Comparison of ENCODE assay signal across 25 mouse cellular contexts in the genomic region with DNA sequence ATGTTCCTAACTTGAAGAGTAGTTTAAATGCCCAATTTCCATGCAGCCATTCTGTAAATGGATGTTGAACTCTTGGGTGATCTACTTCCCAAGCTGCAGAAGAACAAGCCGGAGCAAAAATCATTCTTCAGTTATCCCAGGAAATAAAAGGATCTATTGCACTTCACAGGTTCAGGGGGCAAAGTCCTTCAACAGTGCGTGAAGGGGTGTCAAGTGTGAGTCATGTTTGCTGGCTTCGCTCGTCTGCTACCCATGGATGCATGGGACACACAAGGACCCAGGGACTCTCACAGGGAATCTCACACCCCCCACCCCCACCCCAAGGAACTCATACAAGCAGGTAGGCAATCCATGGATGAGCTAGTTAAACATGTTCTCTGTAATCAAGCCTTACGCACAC. TPM values are rescaled to one million over a fixed set of nuclear protein-coding genes. Genes with fewer than 3 reads are reported as not detected.
DNase-seq lines count a peak whose midpoint lies in the region; ATAC-seq and TF ChIP-seq lines count a peak whose summit lies in the region.
"Had no signal": no experiment of that assay in that cellular context is flagged by ENCODE, and none has a peak within 500 bp of the region (broad histone marks: within the 10 kb centered on the region; RNA-seq: fewer than 3 reads in every experiment).

No protein-coding gene starts in this region.

- H3K27ac ChIP-seq in liver, adult 2 months (replicated peaks; ENCODE audit: insufficient read depth, low read depth, low read length): peak overlapping the region; percentile 66
- no peak overlapping the region for H3K27ac ChIP-seq in liver, embryonic 11.5 days (ENCODE audit: low read depth, low read length)
- H3K27ac ChIP-seq in intestine, embryonic 14.5 days (ENCODE audit: low read depth): no peak overlapping the region
- peak overlapping the region; percentile 64 for H3K27ac ChIP-seq in intestine, embryonic 16.5 days (ENCODE audit: low read length)
- peak overlapping the region; percentile 46 for H3K27ac ChIP-seq in small intestine, adult 2 months (ENCODE audit: insufficient read depth, low read depth, low read length)
- no peak overlapping the region for H3K27ac ChIP-seq in forebrain, embryonic 13.5 days
- H3K27ac ChIP-seq: embryonic facial prominence, embryonic 10.5 days; embryonic facial prominence, embryonic 12.5 days had no signal

- no peak overlapping the region for H3K4me3 ChIP-seq in liver, adult 2 months (ENCODE audit: insufficient read depth, low read depth, low read length)
- H3K4me3 ChIP-seq in liver, embryonic 11.5 days (ENCODE audit: low read depth, low read length): no peak overlapping the region
- H3K4me3 ChIP-seq in intestine, embryonic 14.5 days (ENCODE audit: low read depth, low read length): no peak overlapping the region
- H3K4me3 ChIP-seq in intestine, embryonic 16.5 days (ENCODE audit: low read length): no peak overlapping the region
- no peak overlapping the region for H3K4me3 ChIP-seq in small intestine, adult 2 months (ENCODE audit: low read depth, low read length)
- no peak overlapping the region for H3K4me3 ChIP-seq in forebrain, embryonic 13.5 days
- H3K4me3 ChIP-seq: embryonic facial prominence, embryonic 10.5 days; embryonic facial prominence, embryonic 12.5 days had no signal

- no peak overlapping the region for H3K9ac ChIP-seq in liver, adult 2 months (ENCODE audit: low read depth, low read length)
- H3K9ac ChIP-seq in liver, embryonic 11.5 days (ENCODE audit: low read depth, low read length): no peak overlapping the region
- no peak overlapping the region for H3K9ac ChIP-seq in intestine, embryonic 14.5 days (ENCODE audit: low read length)
- no peak overlapping the region for H3K9ac ChIP-seq in intestine, embryonic 16.5 days (ENCODE audit: low read depth, low read length)
- no peak overlapping the region for H3K9ac ChIP-seq in forebrain, embryonic 13.5 days
- H3K9ac ChIP-seq: embryonic facial prominence, embryonic 12.5 days had no signal

- TF ChIP-seq CTCF in liver, adult 2 months (IDR thresholded peaks at IDR 0.05; ENCODE audit: low read depth, low read length): no peak
- TF ChIP-seq CTCF in small intestine, adult 2 months (IDR thresholded peaks at IDR 0.05; ENCODE audit: extremely low read depth, insufficient read length, insufficient replicate concordance, low read depth, low read length): no peak

- peak; percentile 78 for DNase-seq in liver, adult 2 months (ENCODE audit: extremely low read depth, low read depth, low spot score)
- DNase-seq in liver, embryonic 11.5 days (ENCODE audit: low spot score): no peak
- DNase-seq in intestine, embryonic 14.5 days (ENCODE audit: low spot score): no peak
- DNase-seq in layer of hippocampus, adult 11-12 months (ENCODE audit: low spot score): no peak
- DNase-seq: adrenal gland, adult 8-10 months; adrenal gland, postnatal 14 days; adrenal gland, postnatal 36 days; B cell, adult 2 months; cerebellum, adult 11-12 months; cerebellum, adult 2 months; cerebellum, adult 9-10 months; cerebellum, postnatal 10 days; cerebellum, postnatal 25 days had no signal

- peaks cover 34% of the 10 kb centered on the region for H3K79me2 ChIP-seq in liver, adult 2 months (ENCODE audit: control insufficient read depth, insufficient read depth, low read length)

- H3K4me2 ChIP-seq in liver, embryonic 11.5 days: no peak overlapping the region
- H3K4me2 ChIP-seq in intestine, embryonic 14.5 days (ENCODE audit: low read length): no peak overlapping the region
- H3K4me2 ChIP-seq in intestine, embryonic 16.5 days (ENCODE audit: low read depth, low read length): no peak overlapping the region
- H3K4me2 ChIP-seq in forebrain, embryonic 13.5 days: no peak overlapping the region
- H3K4me2 ChIP-seq: embryonic facial prominence, embryonic 12.5 days had no signal

- H3K27me3 ChIP-seq in liver, adult 2 months (ENCODE audit: control insufficient read depth, insufficient read depth, low read length): no peaks in the 10 kb centered on the region
- H3K27me3 ChIP-seq in liver, embryonic 11.5 days (replicated peaks; ENCODE audit: control insufficient read depth, insufficient read depth, low read length): no peaks in the 10 kb centered on the region
- no peaks in the 10 kb centered on the region for H3K27me3 ChIP-seq in intestine, embryonic 14.5 days (replicated peaks; ENCODE audit: control insufficient read depth, insufficient read depth, low read length)
- no peaks in the 10 kb centered on the region for H3K27me3 ChIP-seq in intestine, embryonic 16.5 days (replicated peaks; ENCODE audit: control insufficient read depth, insufficient read depth, low read length)
- no peaks in the 10 kb centered on the region for H3K27me3 ChIP-seq in small intestine, adult 2 months (ENCODE audit: control insufficient read depth, insufficient read depth, low read length)
- peaks cover 34% of the 10 kb centered on the region for H3K27me3 ChIP-seq in forebrain, embryonic 13.5 days
- H3K27me3 ChIP-seq: CH12.LX; embryonic facial prominence, embryonic 12.5 days had no signal

- H3K9me3 ChIP-seq in liver, embryonic 11.5 days (ENCODE audit: control insufficient read depth, low read length): no peaks in the 10 kb centered on the region
- H3K9me3 ChIP-seq in intestine, embryonic 14.5 days (ENCODE audit: control insufficient read depth, low read length): no peaks in the 10 kb centered on the region
- no peaks in the 10 kb centered on the region for H3K9me3 ChIP-seq in intestine, embryonic 16.5 days (ENCODE audit: control insufficient read depth, low read length)
- H3K9me3 ChIP-seq in forebrain, embryonic 13.5 days (replicated peaks): no peaks in the 10 kb centered on the region
- H3K9me3 ChIP-seq: embryonic facial prominence, embryonic 10.5 days; embryonic facial prominence, embryonic 12.5 days had no signal

- no peak for ATAC-seq in liver, embryonic 11.5 days (replicated peaks; ENCODE audit: low FRiP score)
- ATAC-seq in intestine, embryonic 14.5 days (replicated peaks; ENCODE audit: low FRiP score, low TSS enrichment, low read depth): peak; percentile 62; the same call in 1 of the 2 replicates
- peak; percentile 87 for ATAC-seq in intestine, embryonic 16.5 days
- no peak for ATAC-seq in forebrain, embryonic 13.5 days
- ATAC-seq: activated CD4-positive, CD25-positive, alpha-beta regulatory T cell, adult 4 months; CD4-positive, CD25-positive, alpha-beta regulatory T cell, adult 4 months; forebrain, embryonic 14.5 days; Patski had no signal

- WGBS in liver, adult 2 months: 45% methylated on average over 5 of the region's 5 CpGs
- WGBS in liver, embryonic 11.5 days: 83% methylated on average over 5 of the region's 5 CpGs
- 65% methylated on average over 5 of the region's 5 CpGs for WGBS in intestine, embryonic 14.5 days
- WGBS in intestine, embryonic 16.5 days: 50% methylated on average over 5 of the region's 5 CpGs
- 26% methylated on average over 5 of the region's 5 CpGs for WGBS in small intestine, adult 2 months
- WGBS in forebrain, embryonic 13.5 days: 98% methylated on average over 5 of the region's 5 CpGs

- no peak for TF ChIP-seq POLR2A in liver, adult 2 months (IDR thresholded peaks at IDR 0.05; ENCODE audit: extremely low read depth, insufficient read depth, low read length)
- no peak for TF ChIP-seq POLR2A in small intestine, adult 2 months (IDR thresholded peaks at IDR 0.05; ENCODE audit: low read depth, low read length)

- peaks cover 73% of the 10 kb centered on the region for H3K4me1 ChIP-seq in liver, adult 2 months (ENCODE audit: control insufficient read depth, insufficient read depth, low read length)
- H3K4me1 ChIP-seq in liver, embryonic 11.5 days (replicated peaks; ENCODE audit: control insufficient read depth, insufficient read depth, low read length): 0 out of 2 replicates have a peak, but pooled peaks cover 3% of the 10 kb centered on the region
- no peaks in the 10 kb centered on the region for H3K4me1 ChIP-seq in intestine, embryonic 14.5 days (replicated peaks; ENCODE audit: control insufficient read depth, insufficient read depth, low read length)
- H3K4me1 ChIP-seq in intestine, embryonic 16.5 days (ENCODE audit: control insufficient read depth, insufficient read depth, low read length): peaks cover 25% of the 10 kb centered on the region
- peaks cover 25% of the 10 kb centered on the region for H3K4me1 ChIP-seq in small intestine, adult 2 months (ENCODE audit: control insufficient read depth, insufficient read depth, insufficient read length, low read length)
- peaks cover 3% of the 10 kb centered on the region; the same call in 1 of the 2 replicates for H3K4me1 ChIP-seq in forebrain, embryonic 13.5 days

- peaks cover 4% of the 10 kb centered on the region; the same call in 1 of the 2 replicates for H3K36me3 ChIP-seq in liver, adult 2 months (ENCODE audit: control insufficient read depth, insufficient read depth, low read length)
- H3K36me3 ChIP-seq in liver, embryonic 11.5 days (ENCODE audit: control insufficient read depth, insufficient read depth, low read length): no peaks in the 10 kb centered on the region
- no peaks in the 10 kb centered on the region for H3K36me3 ChIP-seq in intestine, embryonic 14.5 days (ENCODE audit: control insufficient read depth, insufficient read depth, low read length)
- no peaks in the 10 kb centered on the region for H3K36me3 ChIP-seq in intestine, embryonic 16.5 days (ENCODE audit: control insufficient read depth, insufficient read depth, low read length)
- H3K36me3 ChIP-seq in small intestine, adult 2 months (ENCODE audit: control insufficient read depth, insufficient read depth, low read length): peaks cover 3% of the 10 kb centered on the region; the same call in 1 of the 2 replicates
- no peaks in the 10 kb centered on the region for H3K36me3 ChIP-seq in forebrain, embryonic 13.5 days (ENCODE audit: poor library complexity, severe bottlenecking)
- H3K36me3 ChIP-seq: embryonic facial prominence, embryonic 10.5 days; embryonic facial prominence, embryonic 12.5 days; G1E had no signal

RNA-seq across cellular contexts. Expression of a gene that starts 29.2 kb away (rescaled TPM):
- 37.7 and 41.5 TPM in 2 replicates for total RNA-seq in liver, adult 2 months (2014; rRNA removed)
- 21.4 and 24.0 TPM in 2 replicates for polyA plus RNA-seq in liver, adult 2 months (2012; rRNA removed)
- polyA plus RNA-seq in liver, embryonic 11.5 days (2014; fragmentation: Nextera tagmentation; extraction: Ambion mirVana): 4.9 and 5.3 TPM in 2 replicates
- 7.3 and 10.0 TPM in 2 replicates for polyA plus RNA-seq in intestine, embryonic 14.5 days (2014; fragmentation: Nextera tagmentation; extraction: Ambion mirVana)
- 8.4 and 9.0 TPM in 2 replicates for polyA plus RNA-seq in intestine, embryonic 16.5 days (2015; fragmentation: Nextera tagmentation; extraction: Ambion mirVana)
- 4.7 and 9.4 TPM in 2 replicates for polyA plus RNA-seq in small intestine, adult 2 months (2012; rRNA removed)
- 0.35 and 0.48 TPM in 2 replicates for polyA plus RNA-seq in forebrain, embryonic 13.5 days (2015; fragmentation: Nextera tagmentation; extraction: Ambion mirVana)
- polyA plus RNA-seq: cortical plate, adult 2 months; G1E had no signal

Comparison
In these comparisons a context has a peak if more than half of its experiments do, and no peak if none do; other contexts are left out.
1. H3K27ac ChIP-seq: peak in liver, adult 2 months (single experiment), intestine, embryonic 16.5 days (single experiment) and small intestine, adult 2 months (single experiment); none in liver, embryonic 11.5 days (single experiment), intestine, embryonic 14.5 days (single experiment) and forebrain, embryonic 13.5 days (single experiment).
2. ATAC-seq: peak in intestine, embryonic 14.5 days (single experiment) and intestine, embryonic 16.5 days (single experiment); none in liver, embryonic 11.5 days (single experiment) and forebrain, embryonic 13.5 days (single experiment).